Mouse (Mus musculus): ENCODE data around the gene Rwdd2b. TPM values are rescaled to one million over a fixed set of nuclear protein-coding genes. Genes with fewer than 3 reads are reported as not detected.
A peak's percentile ranks its signal among the peaks of the same experiment; 100 is the strongest.

The Rwdd2b gene
- polyA plus RNA-seq (2012; rRNA removed): 3.6 and 4.3 TPM in 2 replicates

DNA sequence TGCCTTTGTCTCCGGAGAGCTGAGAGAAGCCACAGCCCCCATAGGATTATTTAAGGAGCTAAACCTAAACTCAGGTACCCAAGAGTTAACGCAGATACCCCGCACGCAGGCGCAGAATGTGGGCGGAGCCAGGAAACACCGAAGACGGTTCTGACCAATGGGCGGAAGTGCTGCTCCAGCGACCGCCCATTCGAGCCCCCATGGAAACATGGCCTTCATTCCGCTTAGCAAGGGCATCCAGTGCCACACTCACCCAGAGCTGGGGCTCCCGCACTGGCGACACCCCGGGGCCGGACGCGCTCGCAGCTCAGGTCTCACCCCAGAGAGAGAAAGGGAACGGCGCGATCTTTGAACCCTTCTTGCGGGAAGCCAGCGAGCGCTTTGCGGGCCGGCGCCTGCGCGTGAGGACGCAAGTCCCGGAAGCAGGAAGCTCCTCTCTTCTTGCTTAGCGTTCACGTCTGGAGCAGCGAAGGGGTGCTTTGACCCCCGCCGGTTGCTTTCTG, at the start of gene Rwdd2b:
Gene Rwdd2b (minus strand): TSS at position 390 of the 503 bp plus-strand sequence.
- peak; percentile 55 for DNase-seq (ENCODE audit: low read depth)

DNA sequence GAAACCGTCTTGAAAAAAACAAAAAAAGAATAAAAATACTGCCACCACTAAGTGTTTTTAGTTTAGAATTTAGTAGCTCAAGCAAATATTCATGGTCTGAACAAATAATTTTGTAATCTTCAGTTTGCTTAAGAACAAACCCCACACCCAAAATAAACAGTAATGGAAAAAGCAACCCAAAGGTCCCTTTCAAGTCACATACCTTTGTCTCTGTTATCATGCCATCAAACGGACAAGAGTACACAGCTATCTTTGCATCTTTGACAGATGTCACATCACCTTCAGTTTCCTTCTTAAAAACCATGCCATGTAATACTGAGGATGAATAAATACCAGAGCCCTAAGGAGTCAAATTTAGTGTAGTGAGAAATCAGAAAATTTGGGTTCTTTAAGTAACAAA, 48.2 kb upstream of the Rwdd2b start:
- DNase-seq (ENCODE audit: low read depth): no peak

DNA sequence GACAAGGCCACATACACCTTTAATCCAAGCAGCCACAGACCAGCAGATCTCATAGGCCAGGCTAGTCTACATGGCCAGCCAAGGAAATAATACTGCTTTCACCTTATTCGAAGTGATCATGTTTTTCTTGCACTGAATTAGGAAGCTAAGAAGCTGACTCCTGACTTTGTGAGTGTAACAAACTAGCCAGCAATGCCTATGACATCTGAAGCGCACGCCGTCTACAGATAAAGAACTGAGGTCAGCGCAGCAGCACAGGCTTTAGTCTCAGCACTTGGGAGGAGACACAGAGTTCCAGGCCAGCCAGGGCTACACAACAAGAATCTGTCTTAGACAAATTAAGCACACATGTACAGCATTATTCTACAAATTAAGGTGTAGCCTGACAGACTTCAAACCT, 46.4 kb upstream of the Rwdd2b start:
- no peak for DNase-seq (ENCODE audit: low read depth)

DNA sequence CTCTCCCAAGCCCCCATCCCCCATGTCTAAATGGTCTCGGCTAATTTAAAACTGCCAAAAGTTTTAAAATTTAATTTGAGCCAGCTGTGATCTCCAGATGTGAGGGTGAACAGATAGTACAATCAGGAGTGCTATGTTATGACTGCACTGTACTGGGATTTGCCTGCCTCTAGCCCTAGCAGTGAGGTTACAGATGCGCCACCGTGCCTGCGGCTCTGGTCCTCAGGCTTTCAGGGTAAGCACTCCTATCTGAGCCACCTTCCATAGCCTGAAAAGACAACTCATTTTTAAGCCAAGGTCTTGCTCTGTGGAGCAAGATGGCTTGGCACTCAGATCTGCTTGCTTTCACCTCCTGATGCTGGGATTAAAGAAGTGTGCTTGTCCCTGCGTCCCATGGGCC, 44.0 kb upstream of the Rwdd2b start:
- no peak for DNase-seq (ENCODE audit: low read depth)

DNA sequence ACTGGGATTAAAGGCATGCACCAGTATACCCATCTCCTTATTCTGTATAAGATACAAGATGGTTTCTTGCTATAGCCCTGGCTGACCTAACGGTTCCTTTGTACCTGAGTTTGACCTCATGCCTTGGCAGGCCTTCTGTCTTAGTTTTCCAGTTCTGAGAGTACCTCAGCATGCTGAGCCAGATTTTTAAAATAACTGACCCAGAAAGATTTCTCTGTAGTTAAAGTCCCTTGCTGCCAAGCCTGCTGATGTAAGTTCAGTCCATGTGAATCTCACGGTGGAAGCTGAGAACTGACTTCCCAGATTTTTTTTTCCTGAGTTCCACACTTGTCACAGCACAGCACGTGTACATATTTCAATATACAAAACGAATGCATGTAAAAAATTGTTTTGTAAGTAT, 30.2 kb upstream of the Rwdd2b start:
- DNase-seq (ENCODE audit: low read depth): no peak

DNA sequence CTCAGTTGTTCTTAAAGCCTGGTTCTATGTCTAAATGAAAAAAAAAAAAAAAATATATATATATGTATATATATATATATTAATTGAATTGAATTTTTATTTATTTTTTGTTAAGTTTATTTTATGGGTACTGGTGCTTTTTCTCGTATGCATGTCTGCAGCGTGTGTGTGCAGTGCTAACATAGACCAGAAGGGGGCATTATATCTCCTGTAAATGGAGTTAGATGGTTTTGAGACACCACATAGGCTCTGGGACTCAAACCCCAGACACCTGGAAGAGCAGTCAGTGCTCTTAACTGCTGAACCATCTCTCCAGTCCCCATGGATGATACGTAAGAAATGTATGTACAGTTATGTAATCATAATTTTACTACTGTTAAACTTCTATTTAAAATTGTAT, 18.4 kb upstream of the Rwdd2b start:
- no peak for DNase-seq (ENCODE audit: low read depth)

DNA sequence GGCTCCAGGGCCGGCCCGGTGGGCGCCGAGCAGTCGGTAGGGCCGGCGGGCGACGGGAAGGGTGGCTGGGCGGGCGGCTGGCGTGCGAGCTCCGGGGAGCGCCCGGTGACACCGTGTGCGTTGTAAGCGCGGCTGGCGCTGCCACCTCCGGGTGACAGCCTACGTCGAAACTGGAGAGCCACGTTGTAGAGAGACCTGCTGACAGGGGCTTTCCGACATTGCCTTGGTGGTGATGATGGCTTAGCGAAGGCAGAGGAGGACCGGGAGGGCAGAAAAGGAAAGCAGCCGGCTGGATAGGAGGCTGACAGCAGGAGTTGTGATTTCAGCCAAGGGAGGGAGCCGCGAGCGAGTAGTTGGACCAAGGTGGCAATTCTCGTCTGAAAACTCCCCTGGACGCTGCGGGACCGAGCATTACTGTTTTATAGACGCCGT, 14.8 kb upstream of the Rwdd2b start:
- no peak for DNase-seq (ENCODE audit: low read depth)

DNA sequence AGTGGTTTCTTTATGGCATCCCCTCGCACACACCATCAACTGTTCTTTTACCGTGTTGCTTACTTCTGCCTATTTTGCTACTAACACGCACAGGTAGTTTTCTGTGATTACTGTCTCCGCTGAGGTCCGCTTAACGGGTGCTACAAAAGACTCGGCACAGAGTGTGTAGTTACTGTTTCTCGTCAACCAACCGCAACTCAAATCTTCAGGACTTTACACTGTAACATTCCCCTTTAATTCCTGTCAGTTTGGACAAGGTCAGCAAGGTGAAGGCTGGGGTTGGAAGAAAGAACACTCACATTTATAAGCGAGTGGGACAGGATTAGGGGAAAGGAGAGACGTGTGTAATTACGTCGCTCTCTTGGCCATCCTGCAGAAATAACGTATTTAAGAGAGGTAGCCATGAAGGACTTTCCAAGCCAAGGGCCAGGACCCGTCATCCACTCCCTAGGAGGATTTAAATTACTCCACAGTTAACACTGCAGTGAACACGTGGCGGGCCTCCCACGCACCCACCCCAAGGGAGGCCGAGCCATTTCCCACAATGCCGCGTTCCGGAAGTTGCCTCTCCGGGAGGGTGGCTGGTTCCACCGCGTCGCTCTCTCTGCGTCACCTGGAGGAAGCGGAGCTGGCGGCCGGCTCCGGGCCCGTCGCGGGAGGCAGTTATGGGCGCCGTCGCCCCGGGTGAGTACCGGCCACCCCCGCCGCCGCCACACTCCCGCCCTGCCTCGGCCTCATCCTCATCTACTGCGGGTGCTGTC, 14.2 kb upstream of the Rwdd2b start, which contains the start of gene Usp16:
Gene Usp16 (plus strand): TSS at position 285 of the 761 bp plus-strand sequence.
- DNase-seq (ENCODE audit: low read depth): peak; percentile 41

DNA sequence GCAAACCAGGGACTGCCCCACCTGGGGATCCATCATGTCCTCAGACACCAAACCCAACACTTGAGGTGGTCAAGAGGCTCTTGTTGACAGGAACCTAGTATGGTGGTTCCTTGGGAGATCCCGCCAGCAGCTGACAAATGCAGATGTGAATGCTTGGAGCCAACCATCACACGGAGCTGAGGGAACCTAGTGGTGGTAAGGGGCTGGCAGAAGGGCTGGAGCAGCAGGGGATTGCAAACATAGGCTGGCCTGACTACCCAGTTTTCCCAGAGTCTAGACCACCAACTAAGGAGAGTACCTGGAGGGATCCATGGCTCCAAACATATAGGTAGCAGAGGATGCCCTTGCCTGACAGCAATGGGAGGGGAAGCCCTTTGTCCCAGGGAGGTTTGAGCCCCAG, 12.9 kb upstream of the Rwdd2b start:
- DNase-seq (ENCODE audit: low read depth): no peak

DNA sequence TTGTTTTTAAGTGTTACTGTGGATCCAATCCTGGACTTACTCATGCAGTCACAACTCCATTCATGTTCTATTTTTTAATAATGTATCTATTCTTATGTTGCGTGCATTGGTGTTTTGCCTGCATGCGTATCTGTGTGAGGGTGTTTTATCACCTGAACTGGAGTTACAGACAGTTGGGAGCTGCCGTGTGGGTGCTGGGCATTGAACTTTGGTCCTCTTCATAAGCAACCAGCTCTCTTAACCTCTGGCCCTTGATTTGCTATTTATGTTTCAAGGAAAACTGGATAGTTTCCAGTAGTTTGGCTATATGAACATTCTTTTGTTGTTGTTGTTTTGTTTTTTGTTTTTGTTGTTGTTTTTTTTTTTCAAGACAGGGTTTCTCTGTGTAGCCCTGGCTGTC, 5.2 kb upstream of the Rwdd2b start:
- no peak for DNase-seq (ENCODE audit: low read depth)

DNA sequence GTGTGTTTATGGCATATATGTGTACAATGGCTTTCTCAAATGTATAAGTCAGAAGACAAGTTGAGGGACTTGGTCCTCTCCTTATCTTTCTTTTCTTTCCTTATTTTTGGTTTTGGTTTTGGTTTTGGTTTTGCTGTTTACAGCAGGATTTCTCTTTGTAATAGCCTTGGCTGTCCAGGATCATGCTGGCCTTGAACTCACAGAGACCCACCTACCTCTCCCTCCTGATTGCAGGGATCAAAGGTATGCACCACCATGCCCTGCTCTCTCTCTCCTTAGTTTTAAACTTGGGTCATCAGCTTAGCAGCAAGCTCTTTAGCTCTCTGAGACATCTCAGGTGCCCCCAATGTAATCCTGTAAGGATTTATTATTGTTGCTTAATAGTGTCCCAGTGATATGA, 4.7 kb upstream of the Rwdd2b start:
- no peak for DNase-seq (ENCODE audit: low read depth)

DNA sequence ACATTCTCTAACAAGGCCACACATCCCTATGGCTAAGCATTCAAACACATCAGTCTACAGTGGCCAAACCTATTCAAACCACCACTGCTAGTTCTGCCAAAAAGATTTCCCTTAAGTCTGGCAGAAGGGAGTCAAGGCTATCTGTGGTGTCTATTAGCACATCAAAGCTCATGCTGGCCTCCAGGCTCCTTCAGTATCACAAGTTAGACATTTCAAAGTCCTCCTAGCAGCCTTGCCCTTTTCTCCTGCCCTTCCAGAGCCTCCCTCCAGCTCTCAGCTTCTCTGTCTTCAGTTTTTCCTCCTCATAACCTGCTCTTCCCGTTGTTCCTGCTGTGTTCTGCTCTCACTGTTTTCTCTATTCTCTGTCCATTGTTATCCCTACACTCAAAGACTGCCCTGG, 3.7 kb upstream of the Rwdd2b start:
- DNase-seq (ENCODE audit: low read depth): no peak

DNA sequence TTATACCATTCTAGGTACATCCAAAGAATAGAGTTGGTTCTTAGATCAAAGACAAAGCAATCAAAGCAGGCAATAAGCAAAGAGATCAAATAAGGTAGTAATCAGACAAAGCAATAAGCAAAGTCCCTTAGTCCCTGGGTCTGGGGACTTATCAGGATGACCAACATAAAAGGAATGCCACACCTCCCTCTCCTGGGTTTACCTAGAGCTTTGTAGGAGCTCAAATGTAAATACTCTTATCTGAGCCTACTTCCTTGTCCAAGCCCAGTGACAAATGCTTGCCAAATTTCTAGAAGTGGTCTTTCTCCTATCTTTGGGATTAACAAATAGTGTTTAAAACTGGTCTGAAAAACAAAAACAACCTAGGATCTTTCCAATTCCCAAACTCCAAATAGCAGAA, 2.9 kb upstream of the Rwdd2b start:
- no peak for DNase-seq (ENCODE audit: low read depth)

DNA sequence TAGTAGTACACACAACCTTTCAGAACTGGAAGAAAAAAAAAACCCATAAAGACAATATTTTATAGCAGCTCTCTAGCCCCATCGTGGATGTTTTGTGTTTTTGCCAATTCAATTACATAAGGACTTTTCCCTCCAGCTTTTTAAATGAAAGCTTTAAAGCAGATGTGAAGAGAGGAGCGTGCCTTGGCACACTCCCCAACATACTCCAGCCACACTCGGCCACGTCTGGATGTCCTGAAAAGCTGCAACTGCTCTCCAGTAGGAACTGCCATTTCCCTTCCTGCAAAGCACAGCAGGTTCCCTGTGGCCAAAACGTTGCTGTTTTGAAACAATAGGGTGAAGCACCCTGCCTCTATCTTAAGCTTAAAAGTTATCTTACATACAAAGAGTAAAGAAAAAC, 1.9 kb upstream of the Rwdd2b start:
- DNase-seq (ENCODE audit: low read depth): no peak

DNA sequence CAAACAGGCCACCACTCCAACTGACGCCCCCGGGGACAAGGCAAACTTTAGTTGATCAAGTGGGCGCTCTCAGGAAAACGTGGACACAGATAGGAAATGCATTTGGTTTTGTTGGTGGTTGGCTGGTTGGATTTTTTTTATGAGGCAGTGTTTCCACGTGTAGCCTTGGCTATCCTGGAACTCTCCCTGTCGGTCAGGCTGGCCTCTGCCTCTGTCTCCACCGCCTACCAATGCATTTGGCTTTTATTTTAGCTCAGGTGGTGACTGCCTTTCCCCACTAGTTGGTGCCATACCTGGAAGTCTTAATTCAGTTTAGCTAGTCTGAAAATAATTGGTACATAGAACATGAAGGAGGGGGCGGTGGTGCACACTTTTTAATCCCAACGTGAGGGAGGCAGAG, 716 bp upstream of the Rwdd2b start:
- DNase-seq (ENCODE audit: low read depth): no peak

DNA sequence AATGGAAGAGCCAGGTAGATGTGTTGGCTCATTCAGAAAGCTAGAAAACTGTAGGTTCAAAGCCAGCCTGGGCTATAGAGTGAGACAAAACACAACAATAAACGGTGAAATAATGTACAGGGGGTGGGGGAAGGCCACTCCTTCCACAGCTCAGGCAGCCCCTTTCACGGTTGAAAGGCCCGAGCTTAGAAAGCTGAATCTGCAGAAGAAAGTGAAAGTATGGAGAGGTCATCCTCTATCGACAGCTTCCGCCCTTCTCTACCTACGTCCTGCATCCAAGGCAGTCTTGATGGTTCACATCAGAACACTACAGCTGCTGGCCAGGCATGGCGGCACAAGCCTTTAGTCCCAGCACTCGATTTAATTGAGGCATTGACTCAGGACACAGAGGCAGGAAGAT, 1.7 kb downstream of the Rwdd2b start:
- no peak for DNase-seq (ENCODE audit: low read depth)

DNA sequence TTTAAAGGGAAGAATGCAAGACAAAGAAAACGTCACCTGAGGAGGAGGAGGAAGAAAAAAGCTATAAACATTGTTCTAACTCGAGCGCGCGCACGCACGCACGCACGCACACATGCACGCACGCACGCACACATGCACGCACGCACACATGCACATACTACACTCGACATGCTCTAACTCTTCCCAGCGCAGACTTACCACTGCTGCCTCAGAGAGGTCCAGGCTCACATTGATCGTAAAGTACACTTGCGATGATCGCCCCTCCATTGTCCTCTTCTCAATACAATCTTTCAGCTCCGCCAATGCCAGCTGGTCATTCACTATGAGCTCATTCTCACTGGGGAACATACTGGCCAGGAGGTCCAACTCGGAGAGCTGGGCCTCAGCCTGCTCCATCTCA, 3.3 kb downstream of the Rwdd2b start:
- no peak for DNase-seq (ENCODE audit: low read depth)

DNA sequence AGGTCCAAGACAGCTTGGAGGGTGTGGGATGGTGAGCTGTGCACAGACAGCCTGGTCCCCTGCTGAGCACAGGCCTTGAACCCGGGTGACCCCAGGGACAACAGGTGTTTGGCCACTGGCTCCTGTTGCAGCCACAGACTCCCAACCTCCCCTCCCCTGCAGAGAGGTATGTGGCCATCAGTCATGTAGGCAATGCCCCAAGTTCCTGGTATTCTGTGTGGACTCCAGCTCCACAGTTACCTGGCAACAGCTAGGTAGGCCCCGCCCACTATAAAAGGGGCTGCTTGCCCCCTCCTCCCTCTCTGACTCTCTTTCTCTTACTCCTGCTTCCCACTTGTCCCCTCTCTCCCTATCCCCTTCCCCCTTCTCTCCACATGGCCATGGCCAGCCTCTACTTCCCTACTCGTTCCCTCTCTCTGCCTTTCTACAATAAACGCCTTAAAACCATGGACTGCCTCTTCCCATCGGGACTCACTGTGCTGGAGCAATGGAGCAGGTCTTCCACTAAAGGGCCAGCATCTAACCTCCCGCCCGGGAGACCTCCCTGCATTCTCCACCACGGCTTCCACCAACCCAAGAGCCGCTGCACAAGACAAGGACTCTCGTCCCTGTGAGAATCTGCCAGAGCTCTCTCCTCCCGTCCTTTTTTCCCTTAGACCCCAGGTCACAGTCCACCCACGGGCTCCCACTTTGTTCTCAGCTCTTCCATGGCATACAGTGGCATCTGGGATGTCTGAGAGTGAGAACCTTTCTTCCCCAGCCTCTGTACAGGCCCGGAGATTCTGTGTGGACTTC, 4.8 kb downstream of the Rwdd2b start:
- no peak for DNase-seq (ENCODE audit: low read depth)

DNA sequence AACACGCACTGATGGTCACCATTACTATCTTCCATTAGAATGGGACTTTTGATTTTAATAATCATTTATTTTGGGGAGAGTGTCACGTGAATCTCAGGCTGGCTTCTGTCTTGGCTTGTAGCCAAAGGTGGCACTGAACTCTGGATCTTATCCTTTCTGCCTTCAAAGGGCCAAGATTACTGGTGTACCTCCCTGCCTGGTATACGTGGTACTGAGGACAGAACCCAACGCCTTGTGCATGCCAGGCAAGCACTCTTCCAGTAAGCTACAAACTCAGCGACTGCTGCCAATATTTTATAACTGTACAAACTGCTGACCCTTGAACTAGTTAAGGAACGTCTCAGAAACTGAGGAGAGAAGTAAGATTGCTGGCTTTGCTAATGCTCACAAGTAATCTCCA, 5.4 kb downstream of the Rwdd2b start:
- no peak for DNase-seq (ENCODE audit: low read depth)

DNA sequence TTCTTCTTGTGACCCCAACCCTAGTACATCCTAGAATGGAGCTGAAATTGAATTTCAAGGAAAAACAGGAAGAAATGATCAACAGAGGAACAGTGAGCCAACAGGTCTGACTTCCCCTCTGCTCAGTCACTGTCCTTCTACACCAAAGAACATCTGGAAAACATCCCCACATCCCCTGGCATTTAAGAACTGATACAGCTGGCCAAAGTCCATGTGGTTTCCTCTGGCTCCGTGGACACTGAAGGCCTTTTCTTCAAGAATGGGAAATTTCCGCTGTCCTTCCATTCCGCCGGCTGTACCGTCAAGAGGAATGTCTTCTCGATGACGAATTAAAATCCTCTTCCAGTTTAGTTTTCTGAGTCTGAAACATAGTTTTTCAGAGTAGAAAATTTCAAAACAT, 6.1 kb downstream of the Rwdd2b start:
- DNase-seq (ENCODE audit: low read depth): no peak

DNA sequence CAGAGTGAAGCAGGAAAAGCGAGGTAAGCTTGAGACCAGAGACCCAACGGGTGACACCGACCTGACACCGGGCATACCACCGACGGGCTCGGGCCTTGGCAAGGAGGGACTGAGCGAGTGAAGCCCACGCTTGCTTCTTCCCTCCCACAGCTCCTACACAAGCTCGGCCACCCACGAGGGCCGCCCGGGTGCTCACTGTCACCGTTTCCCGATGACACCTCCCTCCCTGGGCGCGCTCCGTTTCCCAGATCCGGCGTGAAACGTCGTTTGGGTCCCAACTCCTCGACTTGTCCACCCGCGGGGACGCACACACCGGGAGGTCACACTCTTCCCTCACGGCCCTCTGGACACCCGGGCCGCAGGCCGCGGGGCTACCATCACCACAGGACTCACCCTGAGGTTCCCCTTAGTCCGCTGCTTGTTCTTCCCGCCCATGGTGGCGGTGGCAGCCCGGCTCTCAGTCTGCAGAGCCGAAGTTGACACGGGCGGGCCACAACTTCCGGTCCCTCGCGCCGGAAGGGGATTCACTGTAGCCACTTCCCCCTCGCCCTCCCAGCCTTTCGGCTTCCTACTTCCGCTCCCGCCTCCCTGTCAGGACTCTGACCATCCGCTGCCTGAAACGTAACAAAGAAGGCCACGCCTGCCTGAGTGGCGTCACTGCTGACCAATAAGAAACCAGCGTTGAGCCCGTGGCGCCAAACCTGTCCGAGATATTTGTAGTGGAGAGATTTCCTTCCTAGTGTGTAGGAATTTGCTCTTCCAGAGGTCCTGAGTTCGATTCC, 8.1 kb downstream of the Rwdd2b start, which contains the start of gene Ltn1:
Gene Ltn1 (minus strand): TSS at position 580 of the 782 bp plus-strand sequence.
- peak; percentile 88 for DNase-seq (ENCODE audit: low read depth)

DNA sequence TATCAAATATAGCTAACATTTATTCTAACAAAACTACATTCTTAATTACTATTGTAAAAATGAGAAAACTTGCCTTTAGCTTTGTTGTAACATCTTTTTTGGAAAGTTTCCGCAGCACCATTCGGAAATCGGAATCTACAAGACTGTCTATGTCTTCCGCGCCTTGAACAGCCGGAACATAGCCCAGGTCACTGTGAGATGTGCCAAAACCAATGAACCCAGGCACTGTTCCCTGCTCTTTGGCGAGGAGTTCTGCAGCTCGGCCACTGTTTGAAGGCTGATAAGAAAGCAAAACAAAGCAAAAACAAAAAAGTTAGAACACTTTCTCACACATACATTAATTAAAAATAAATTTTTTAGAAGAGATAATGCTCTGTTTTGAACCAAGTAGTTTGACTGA, 12.9 kb downstream of the Rwdd2b start:
- DNase-seq (ENCODE audit: low read depth): no peak
